Mouse (Mus musculus) adrenal gland (tissue): Measurements from ENCODE around the gene 2300002M23Rik.

Experiments
- intact Hi-C: fragments of 180-260 bp; cut with DNase I; formaldehyde crosslinking; loops from one replicate; pipeline ENCODE4 v1.15.1; 2025

2300002M23Rik gene

DNA sequence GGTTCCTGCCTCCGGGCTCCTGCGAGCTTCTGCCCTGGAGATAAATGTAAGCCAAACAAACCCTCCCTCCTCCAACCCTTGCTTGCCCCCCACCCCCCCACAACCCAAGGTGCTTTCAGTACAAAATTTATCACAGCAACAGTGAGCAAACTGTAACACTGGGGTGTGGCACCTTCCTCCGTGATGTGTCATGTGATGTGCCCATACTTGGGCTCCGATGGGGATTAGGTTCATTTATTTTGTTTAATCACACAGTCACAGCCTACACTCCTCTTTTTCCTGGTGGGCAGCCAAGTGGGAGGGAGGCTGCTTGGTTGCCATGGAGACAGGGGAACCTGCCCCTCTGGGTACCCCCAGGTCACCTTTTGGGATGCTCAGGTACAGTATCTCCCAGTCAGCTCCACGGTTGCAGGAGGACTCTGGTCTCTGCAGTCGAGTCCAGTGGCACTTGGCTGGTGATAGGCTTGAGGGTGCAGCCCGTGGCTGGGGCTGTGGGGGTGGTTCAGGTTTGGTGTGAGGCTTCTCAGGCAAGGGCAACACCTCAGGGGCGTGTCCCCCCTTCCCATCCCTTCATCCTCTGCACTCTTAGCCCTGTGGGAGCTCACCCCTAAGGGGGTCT lies 34.6 kb downstream of the 2300002M23Rik start:
- intact Hi-C loops: no loop called here

GRCm38 (mm10) chr17:35617127-35617526 lies 49.9 kb downstream of the 2300002M23Rik start:
- intact Hi-C loops: no loop called here
